Mouse (Mus musculus) liver, embryonic 18 days (tissue): ENCODE measurements around the gene H2-Eb2. TPM values are rescaled to one million over a fixed set of nuclear protein-coding genes. Genes with fewer than 3 reads are reported as not detected.

Experiments used
- polyA plus RNA-seq: library from polyadenylated mRNA; depleted of rRNA; stranded (reverse); fragments of >200 nt; gene quantifications from 2 replicates; pipeline ENCODE4 v1.2.3, GENCODE M21; 2012; rRNA removed

H2-Eb2 gene
- 0.01 TPM in 2 replicates for polyA plus RNA-seq

DNA sequence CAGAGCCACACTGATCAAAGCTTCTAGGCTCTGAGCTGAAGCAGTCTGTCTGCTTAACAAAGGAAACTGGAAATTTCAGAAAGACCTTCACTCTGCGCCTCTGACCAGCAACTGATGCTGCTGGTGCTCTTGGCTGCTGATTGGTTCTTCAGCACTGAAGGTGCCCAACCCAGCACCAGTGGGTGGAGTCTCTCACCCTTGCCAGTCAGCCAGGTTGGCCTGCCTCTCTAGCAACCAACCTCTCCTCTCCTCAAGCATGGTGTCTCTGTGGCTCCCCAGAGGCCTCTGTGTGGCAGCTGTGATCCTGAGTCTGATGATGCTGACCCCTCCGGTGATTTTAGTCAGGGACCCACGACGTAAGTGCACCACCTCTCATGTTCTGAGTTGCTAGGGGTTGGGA lies at the start of gene H2-Eb2:
Gene H2-Eb2 (plus strand): TSS at position 230 of the 400 bp plus-strand sequence.

DNA sequence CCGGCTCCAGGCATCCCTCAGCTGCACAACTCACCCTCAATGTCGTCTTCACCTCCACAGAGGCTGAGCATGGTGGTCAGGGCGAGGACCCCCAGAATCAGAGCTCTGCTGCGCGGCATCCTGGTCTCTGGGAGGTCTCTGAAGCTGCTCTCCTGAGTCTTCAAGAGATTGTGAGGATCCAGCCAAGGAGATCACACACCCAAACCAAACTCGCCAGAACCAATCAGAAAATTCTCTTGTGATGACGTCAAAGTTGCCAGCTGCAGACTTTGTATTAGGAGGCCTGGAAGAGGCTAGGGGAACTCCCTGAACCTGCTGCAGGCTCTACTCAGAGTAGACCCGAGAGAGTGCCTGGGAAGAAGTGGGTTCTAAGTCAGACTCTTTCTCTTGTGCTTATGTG lies 37.8 kb upstream of the H2-Eb2 start, which contains the start of gene H2-Aa:
Gene H2-Aa (minus strand): TSS at position 176 of the 400 bp plus-strand sequence.

DNA sequence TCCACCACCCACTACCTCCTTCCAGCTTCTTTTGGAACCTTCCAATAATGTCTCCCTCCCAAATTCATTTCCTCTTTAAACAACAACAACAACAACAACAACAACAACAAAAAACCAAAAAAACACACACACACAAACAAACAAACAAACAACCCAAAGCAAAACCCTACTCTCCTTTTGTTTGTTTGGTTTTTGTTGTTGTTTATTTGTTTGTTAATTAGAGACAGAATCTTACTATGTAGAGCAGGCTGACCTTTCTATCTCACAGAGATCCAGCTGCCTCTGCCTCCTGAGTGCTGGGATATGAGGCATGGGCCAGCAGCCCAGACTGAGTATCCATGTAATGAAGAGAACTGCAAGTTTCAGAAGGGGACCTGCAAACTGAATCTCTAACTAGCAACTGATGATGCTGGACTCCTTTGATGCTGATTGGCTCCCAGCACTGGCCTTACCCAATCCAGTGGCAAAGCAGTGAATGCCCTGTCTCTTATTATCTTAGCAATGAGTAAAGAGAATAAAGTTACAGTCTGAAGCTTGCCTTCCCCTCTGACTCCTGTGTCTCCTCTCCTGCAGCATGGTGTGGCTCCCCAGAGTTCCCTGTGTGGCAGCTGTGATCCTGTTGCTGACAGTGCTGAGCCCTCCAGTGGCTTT lies 20.0 kb upstream of the H2-Eb2 start, which contains the start of gene H2-Eb1:
Gene H2-Eb1 (plus strand): TSS at position 488 of the 651 bp plus-strand sequence.

GRCm38 (mm10) chr17:34354539-34354938 lies 29.1 kb downstream of the H2-Eb2 start, which contains the start of gene Btnl2:
TSS of gene Btnl2 (plus strand) at chr17:34354822.

GRCm38 (mm10) chr17:34376847-34377246 lies 51.4 kb downstream of the H2-Eb2 start, which contains the start of gene Btnl1:
TSS of gene Btnl1 (plus strand) at chr17:34377132.

Other genes starting within 250 kb of the H2-Eb2 start
- gene H2-Oa, start 233.3 kb upstream of the H2-Eb2 start, polyA plus RNA-seq = 0.81 and 1.1 TPM in 2 replicates
- 4.5 and 5.3 TPM in 2 replicates for gene H2-DMa, start 206.1 kb upstream of the H2-Eb2 start, polyA plus RNA-seq
- gene Brd2, start 203.0 kb upstream of the H2-Eb2 start, polyA plus RNA-seq = 45.0 and 46.4 TPM in 2 replicates
- 0.83 and 0.86 TPM in 2 replicates for gene H2-DMb2, start 182.4 kb upstream of the H2-Eb2 start, polyA plus RNA-seq
- 2.5 and 2.6 TPM in 2 replicates for gene H2-DMb1, start 172.6 kb upstream of the H2-Eb2 start, polyA plus RNA-seq
- 8.9 and 10.8 TPM in 2 replicates for gene Tap1, start 138.1 kb upstream of the H2-Eb2 start, polyA plus RNA-seq
- gene Psmb9, start 137.9 kb upstream of the H2-Eb2 start, polyA plus RNA-seq = 14.2 and 19.7 TPM in 2 replicates
- 26.6 and 37.5 TPM in 2 replicates for gene Psmb8, start 127.9 kb upstream of the H2-Eb2 start, polyA plus RNA-seq
- 7.1 and 7.6 TPM in 2 replicates for gene Tap2, start 122.1 kb upstream of the H2-Eb2 start, polyA plus RNA-seq
- 2.0 and 2.7 TPM in 2 replicates for gene H2-Ob, start 86.8 kb upstream of the H2-Eb2 start, polyA plus RNA-seq
- gene H2-Ab1, start 68.0 kb upstream of the H2-Eb2 start, polyA plus RNA-seq = 10.6 and 13.2 TPM in 2 replicates
- 5.1 and 7.7 TPM in 2 replicates for gene H2-Aa, start 37.8 kb upstream of the H2-Eb2 start, polyA plus RNA-seq
- 2.8 and 4.2 TPM in 2 replicates for gene H2-Eb1, start 19.8 kb upstream of the H2-Eb2 start, polyA plus RNA-seq
- gene Btnl2, start 29.2 kb downstream of the H2-Eb2 start, polyA plus RNA-seq = 0.03 and 0.07 TPM in 2 replicates
- gene Btnl1, start 51.5 kb downstream of the H2-Eb2 start, polyA plus RNA-seq = 0.06 TPM in 1 of 2 replicates, not detected in the other
- gene BC051142, start 73.2 kb downstream of the H2-Eb2 start, polyA plus RNA-seq = 0.19 and 0.24 TPM in 2 replicates
- gene Btnl4, start 151.7 kb downstream of the H2-Eb2 start, polyA plus RNA-seq = 0.04 TPM in 1 of 2 replicates, not detected in the other
- gene Btnl6, start 191.7 kb downstream of the H2-Eb2 start, polyA plus RNA-seq = 0.07 TPM in 1 of 2 replicates, not detected in the other
- gene Notch4, start 238.6 kb downstream of the H2-Eb2 start, polyA plus RNA-seq = 1.3 TPM in 2 replicates